Mouse (Mus musculus): ENCODE data around the gene Osm.

- TF ChIP-seq EP300 (IDR thresholded peaks at IDR 0.05; ENCODE audit: insufficient read depth, low read depth, low read length) = no peak
- no peak for TF ChIP-seq CTCF (IDR thresholded peaks at IDR 0.05; ENCODE audit: low read depth, low read length)
- TF ChIP-seq POLR2A (IDR thresholded peaks at IDR 0.05; ENCODE audit: insufficient read depth, low read length) = no peak
Measured at GRCm38 (mm10) chr11:4241180-4241579, 5.0 kb downstream of the Osm start.

All from ES-Bruce4 (cell line).